Mouse (Mus musculus) heart, adult 8-10 months (tissue): Measurements from ENCODE around the gene Clrn3. TPM values are rescaled to one million over a fixed set of nuclear protein-coding genes. Genes with fewer than 3 reads are reported as not detected.
"Not testable (repeated sequence)": the region's sequence is repeated elsewhere in the genome, so short reads cannot be mapped to it uniquely, and the experiment has no call there.

Experiments used
- DNase-seq: peaks from one replicate; pipeline ENCODE4 v3.0.0; 2022; ENCODE audit warnings: low spot score
- total RNA-seq, 4 experiments: library from RNA; stranded (reverse); gene quantifications; 2 replicates each; pipeline ENCODE4 v1.2.4; 2022

Clrn3 gene
- total RNA-seq, 4 experiments from 2014 or later = 0.11 TPM; not detected in 3

- no peak for DNase-seq
These were observed 7.5 kb upstream of the Clrn3 start for GRCm38 (mm10) chr7:135535908-135536307.

GRCm38 (mm10) chr7:135534548-135535189 is 6.2 kb upstream of the Clrn3 start:
- DNase-seq = no peak

GRCm38 (mm10) chr7:135529068-135529467 is 614 bp upstream of the Clrn3 start:
- DNase-seq = no peak

- no peak for DNase-seq
These were observed 1.3 kb downstream of the Clrn3 start for GRCm38 (mm10) chr7:135527169-135527568.

GRCm38 (mm10) chr7:135526574-135527152 is 1.8 kb downstream of the Clrn3 start:
- no peak for DNase-seq

GRCm38 (mm10) chr7:135524424-135524967 is 4.0 kb downstream of the Clrn3 start:
- no peak for DNase-seq

GRCm38 (mm10) chr7:135523981-135524380 is 4.5 kb downstream of the Clrn3 start:
- no peak for DNase-seq

GRCm38 (mm10) chr7:135521755-135522512 is 6.5 kb downstream of the Clrn3 start:
- no peak for DNase-seq

- DNase-seq = no peak
These were observed 8.2 kb downstream of the Clrn3 start for GRCm38 (mm10) chr7:135520241-135520640.

GRCm38 (mm10) chr7:135517191-135517590 is 11.3 kb downstream of the Clrn3 start:
- no peak for DNase-seq

- DNase-seq = no peak
These were observed 16.7 kb downstream of the Clrn3 start for GRCm38 (mm10) chr7:135511723-135512122.

- DNase-seq = no peak
These were observed 18.0 kb downstream of the Clrn3 start for GRCm38 (mm10) chr7:135510431-135510830.

- no peak for DNase-seq
These were observed 19.2 kb downstream of the Clrn3 start for GRCm38 (mm10) chr7:135509272-135509671.

- no peak for DNase-seq
These were observed 19.9 kb downstream of the Clrn3 start for GRCm38 (mm10) chr7:135508602-135509001.

- DNase-seq = not testable (repeated sequence)
These were observed 21.9 kb downstream of the Clrn3 start for GRCm38 (mm10) chr7:135506506-135506905.

GRCm38 (mm10) chr7:135499403-135499802 is 29.1 kb downstream of the Clrn3 start:
- no peak for DNase-seq

GRCm38 (mm10) chr7:135498565-135499186 is 29.8 kb downstream of the Clrn3 start:
- no peak for DNase-seq

GRCm38 (mm10) chr7:135495303-135495702 is 33.2 kb downstream of the Clrn3 start:
- DNase-seq = no peak

GRCm38 (mm10) chr7:135490500-135490886 is 38.0 kb downstream of the Clrn3 start:
- DNase-seq = no peak

- no peak for DNase-seq
These were observed 38.5 kb downstream of the Clrn3 start for GRCm38 (mm10) chr7:135489724-135490499.

GRCm38 (mm10) chr7:135488214-135488810 is 40.1 kb downstream of the Clrn3 start:
- DNase-seq = no peak
